Mouse (Mus musculus): ENCODE data around the gene Mapk8ip3. TPM values are rescaled to one million over a fixed set of nuclear protein-coding genes. Genes with fewer than 3 reads are reported as not detected.

The Mapk8ip3 gene
- polyA plus RNA-seq, 1 experiment: 272 TPM

DNA sequence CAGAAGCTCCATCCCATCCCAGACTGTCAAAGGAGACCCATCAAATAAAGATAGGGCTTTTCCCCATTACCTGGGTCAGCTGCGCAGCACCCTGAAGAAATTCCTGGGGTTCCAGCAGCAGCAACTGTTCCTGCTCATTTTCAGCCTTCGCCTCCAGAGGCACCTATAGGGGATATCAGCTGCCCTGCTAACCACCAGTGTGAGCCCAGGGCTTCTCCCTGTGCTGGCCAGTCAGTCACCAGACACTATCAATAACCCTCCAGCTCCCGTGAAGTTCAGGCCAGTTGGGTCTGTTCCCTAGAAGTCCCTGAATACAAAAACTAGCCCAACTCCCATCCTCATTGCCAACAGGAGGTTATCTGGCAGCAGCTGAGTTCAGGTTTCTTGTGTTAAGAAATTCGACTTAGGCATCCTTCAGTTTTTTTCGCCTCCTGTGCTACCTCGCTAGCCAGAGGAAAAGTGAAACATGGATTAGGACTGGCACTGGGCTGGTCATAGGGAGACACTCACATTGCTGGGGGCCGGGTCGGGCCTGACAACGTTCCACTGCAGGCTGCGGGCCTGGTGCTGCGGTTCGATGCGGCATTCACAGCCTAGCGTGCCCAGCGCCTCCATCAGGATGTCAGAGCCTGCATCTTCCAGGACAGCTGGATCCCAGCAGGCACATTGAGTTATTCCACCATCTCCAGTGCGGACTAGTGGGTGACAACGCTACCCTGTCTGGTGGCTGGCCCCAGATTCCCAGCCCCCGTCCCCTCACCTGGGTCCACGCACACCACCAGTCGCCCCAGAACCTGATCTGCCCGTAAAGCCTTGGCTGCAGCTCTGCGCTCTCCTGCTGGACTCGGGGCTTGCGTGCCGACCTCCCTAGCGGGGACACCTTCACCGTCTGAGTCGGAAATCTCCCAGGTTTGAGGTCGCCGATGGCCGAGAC is 42.4 kb downstream of the Mapk8ip3 start:
- 14% methylated on average over 31 of the region's 31 CpGs for WGBS
- Histone ChIP-seq H3K27me3 (ENCODE audit: control insufficient read depth, insufficient read depth, low read length) (no peaks in the 10 kb centered on the region), H3K4me1 (replicated peaks; ENCODE audit: control insufficient read depth, insufficient read depth, low read length) (peaks cover 26% of the 10 kb centered on the region), H3K36me3 (ENCODE audit: control insufficient read depth, insufficient read depth, low read length) (peaks cover 20% of the 10 kb centered on the region), H3K27ac (ENCODE audit: control insufficient read depth, insufficient read depth, low read length) (peak overlapping the region; percentile 67), H3K4me3 (ENCODE audit: control insufficient read depth, insufficient read depth, low read length) (peak overlapping the region; percentile 71)
- TF ChIP-seq CTCF (IDR thresholded peaks at IDR 0.05; ENCODE audit: borderline replicate concordance, control insufficient read depth, extremely low read depth, insufficient read depth, low read length, poor library complexity) (no peak), POLR2A (IDR thresholded peaks at IDR 0.05; ENCODE audit: control insufficient read depth, extremely low read depth, insufficient read depth, low read length, poor library complexity) (no peak)
- no peak for DNase-seq

- 96% methylated on average over 2 of the region's 2 CpGs for WGBS
- H3K4me1 ChIP-seq (replicated peaks; ENCODE audit: control insufficient read depth, insufficient read depth, low read length): peaks cover 26% of the 10 kb centered on the region
- H3K27me3 ChIP-seq (ENCODE audit: control insufficient read depth, insufficient read depth, low read length): no peaks in the 10 kb centered on the region
- H3K36me3 ChIP-seq (ENCODE audit: control insufficient read depth, insufficient read depth, low read length): peaks cover 22% of the 10 kb centered on the region
- no peak for DNase-seq
- no peak for TF ChIP-seq POLR2A (IDR thresholded peaks at IDR 0.05; ENCODE audit: control insufficient read depth, extremely low read depth, insufficient read depth, low read length, poor library complexity)
- no peak overlapping the region for H3K4me3 ChIP-seq (ENCODE audit: control insufficient read depth, insufficient read depth, low read length)
- H3K27ac ChIP-seq (ENCODE audit: control insufficient read depth, insufficient read depth, low read length): no peak overlapping the region
Observed at GRCm38 (mm10) chr17:24893276-24893675, 43.5 kb downstream of the Mapk8ip3 start.

DNA sequence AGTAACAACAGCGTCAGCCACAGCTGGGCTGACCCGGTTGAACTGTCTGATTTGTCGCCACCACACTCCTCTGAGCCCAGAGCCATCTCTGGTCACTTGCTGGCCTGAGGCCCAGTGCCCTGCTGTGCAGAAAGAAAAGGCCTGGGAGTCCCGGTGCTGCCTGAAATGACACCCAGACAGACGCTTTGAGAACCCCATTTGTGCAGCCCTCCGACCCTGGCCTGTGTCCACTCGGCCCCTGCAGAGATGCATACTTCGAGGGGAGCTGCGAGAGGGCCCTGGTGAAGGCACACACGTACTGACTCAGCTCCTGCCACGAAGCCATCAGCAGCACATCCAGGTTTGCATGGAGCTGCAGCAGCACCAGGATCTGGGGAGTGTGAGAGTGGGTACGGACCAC is 44.0 kb downstream of the Mapk8ip3 start:
- 95% methylated on average over 12 of the region's 12 CpGs for WGBS
- no peak for DNase-seq
- Histone ChIP-seq H3K4me1 (replicated peaks; ENCODE audit: control insufficient read depth, insufficient read depth, low read length) (peaks cover 27% of the 10 kb centered on the region), H3K27me3 (ENCODE audit: control insufficient read depth, insufficient read depth, low read length) (no peaks in the 10 kb centered on the region), H3K4me3 (ENCODE audit: control insufficient read depth, insufficient read depth, low read length) (no peak overlapping the region), H3K36me3 (ENCODE audit: control insufficient read depth, insufficient read depth, low read length) (peaks cover 22% of the 10 kb centered on the region), H3K27ac (ENCODE audit: control insufficient read depth, insufficient read depth, low read length) (no peak overlapping the region)
- no peak for TF ChIP-seq POLR2A (IDR thresholded peaks at IDR 0.05; ENCODE audit: control insufficient read depth, extremely low read depth, insufficient read depth, low read length, poor library complexity)
- TF ChIP-seq CTCF (IDR thresholded peaks at IDR 0.05; ENCODE audit: borderline replicate concordance, control insufficient read depth, extremely low read depth, insufficient read depth, low read length, poor library complexity): no peak

DNA sequence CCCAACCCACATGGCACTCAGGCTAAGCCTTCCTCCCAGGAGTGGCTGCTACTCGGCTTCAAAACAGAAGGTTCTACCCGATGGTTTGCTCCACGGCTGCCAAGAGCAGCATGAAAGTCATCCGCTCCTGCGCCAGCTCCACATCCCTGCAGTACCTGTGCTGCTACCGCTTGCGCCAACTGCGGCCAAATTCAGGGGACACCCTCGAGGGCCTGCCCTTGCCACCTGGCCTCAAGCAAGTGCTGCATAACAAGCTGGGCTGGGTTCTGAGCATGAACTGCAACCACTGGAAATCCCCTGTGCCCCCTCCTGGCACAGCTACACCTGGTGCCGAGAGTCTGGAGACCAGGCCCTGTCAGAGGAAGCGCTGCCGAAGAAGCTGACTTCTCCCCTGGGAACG is 45.5 kb downstream of the Mapk8ip3 start:
- 94% methylated on average over 13 of the region's 13 CpGs for WGBS
- Histone ChIP-seq H3K36me3 (ENCODE audit: control insufficient read depth, insufficient read depth, low read length) (peaks cover 22% of the 10 kb centered on the region), H3K4me1 (replicated peaks; ENCODE audit: control insufficient read depth, insufficient read depth, low read length) (peaks cover 24% of the 10 kb centered on the region)

DNA sequence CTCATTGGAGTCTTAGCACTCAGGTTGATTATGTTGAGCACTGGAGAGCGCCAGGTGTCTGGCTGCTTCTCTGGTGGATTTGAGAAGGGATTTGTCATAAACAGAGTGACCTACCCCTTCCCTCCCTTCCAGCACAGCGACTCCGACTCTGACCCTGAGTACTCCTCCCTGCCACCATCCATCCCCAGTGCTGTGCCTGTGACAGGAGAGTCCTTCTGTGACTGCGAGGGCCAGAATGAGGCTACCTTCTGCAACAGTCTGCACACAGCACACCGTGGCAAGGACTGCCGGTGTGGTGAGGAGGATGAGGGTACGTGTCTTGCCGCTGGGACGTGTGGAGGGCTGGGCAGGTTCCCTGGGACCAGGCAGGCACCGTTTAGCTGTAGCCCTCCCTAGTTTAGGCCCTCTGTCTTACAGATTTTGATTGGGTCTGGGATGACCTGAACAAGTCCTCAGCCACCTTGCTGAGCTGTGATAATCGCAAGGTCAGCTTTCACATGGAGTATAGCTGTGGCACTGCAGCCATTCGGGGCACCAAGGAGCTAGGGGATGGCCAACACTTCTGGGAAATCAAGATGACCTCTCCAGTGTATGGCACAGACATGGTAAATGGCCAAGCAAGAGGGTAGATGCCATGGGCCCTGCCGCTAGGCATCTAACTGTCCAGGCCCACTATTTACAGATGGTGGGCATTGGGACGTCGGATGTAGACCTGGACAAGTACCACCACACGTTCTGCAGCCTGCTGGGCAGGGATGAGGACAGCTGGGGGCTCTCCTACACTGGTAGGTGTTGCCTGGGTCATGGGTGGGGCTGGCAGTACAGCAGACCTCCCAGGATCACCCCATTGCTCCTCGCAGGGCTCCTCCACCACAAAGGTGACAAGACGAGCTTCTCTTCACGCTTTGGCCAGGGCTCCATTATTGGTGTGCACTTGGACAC is 46.4 kb downstream of the Mapk8ip3 start:
- peaks cover 20% of the 10 kb centered on the region for H3K4me1 ChIP-seq (replicated peaks; ENCODE audit: control insufficient read depth, insufficient read depth, low read length)
- H3K4me3 ChIP-seq (ENCODE audit: control insufficient read depth, insufficient read depth, low read length): no peak overlapping the region
- TF ChIP-seq CTCF (IDR thresholded peaks at IDR 0.05; ENCODE audit: borderline replicate concordance, control insufficient read depth, extremely low read depth, insufficient read depth, low read length, poor library complexity) (no peak), POLR2A (IDR thresholded peaks at IDR 0.05; ENCODE audit: control insufficient read depth, extremely low read depth, insufficient read depth, low read length, poor library complexity) (no peak)
- no peaks in the 10 kb centered on the region for H3K27me3 ChIP-seq (ENCODE audit: control insufficient read depth, insufficient read depth, low read length)
- peaks cover 22% of the 10 kb centered on the region for H3K36me3 ChIP-seq (ENCODE audit: control insufficient read depth, insufficient read depth, low read length)
- 96% methylated on average over 19 of the region's 19 CpGs for whole genome bisulfite sequencing
- H3K27ac ChIP-seq (ENCODE audit: control insufficient read depth, insufficient read depth, low read length): no peak overlapping the region
- no peak for DNase-seq

More for the DNA sequence above, 45.5 kb downstream of the Mapk8ip3 start:
- Histone ChIP-seq H3K4me3 (ENCODE audit: control insufficient read depth, insufficient read depth, low read length) (no peak overlapping the region), H3K27ac (ENCODE audit: control insufficient read depth, insufficient read depth, low read length) (no peak overlapping the region), H3K27me3 (ENCODE audit: control insufficient read depth, insufficient read depth, low read length) (no peaks in the 10 kb centered on the region)
- TF ChIP-seq POLR2A (IDR thresholded peaks at IDR 0.05; ENCODE audit: control insufficient read depth, extremely low read depth, insufficient read depth, low read length, poor library complexity) (no peak), CTCF (IDR thresholded peaks at IDR 0.05; ENCODE audit: borderline replicate concordance, control insufficient read depth, extremely low read depth, insufficient read depth, low read length, poor library complexity) (no peak)
- no peak for DNase-seq

DNA sequence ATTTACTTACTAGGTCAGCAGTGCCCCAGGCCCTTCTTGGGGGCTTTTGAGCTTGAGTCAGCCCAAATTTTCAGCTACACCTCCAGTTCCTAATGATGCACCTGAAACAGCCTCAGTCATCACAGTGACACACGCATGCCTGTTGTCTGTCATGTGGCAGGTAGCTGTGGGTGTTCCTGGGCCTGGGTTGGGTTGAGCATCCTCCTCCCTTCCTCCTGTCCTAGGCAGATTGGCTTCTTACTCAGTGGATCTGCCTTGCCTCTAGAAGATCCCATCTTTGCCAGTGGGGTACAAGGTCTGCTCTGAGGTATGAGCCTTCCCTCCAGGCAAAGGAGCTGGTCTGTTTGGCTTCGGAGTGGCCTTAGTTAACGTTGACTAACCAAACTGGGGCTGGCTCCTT is 47.9 kb downstream of the Mapk8ip3 start:
- no peak for DNase-seq
- no peak for TF ChIP-seq POLR2A (IDR thresholded peaks at IDR 0.05; ENCODE audit: control insufficient read depth, extremely low read depth, insufficient read depth, low read length, poor library complexity)
- TF ChIP-seq CTCF (IDR thresholded peaks at IDR 0.05; ENCODE audit: borderline replicate concordance, control insufficient read depth, extremely low read depth, insufficient read depth, low read length, poor library complexity): no peak
- Histone ChIP-seq H3K27ac (ENCODE audit: control insufficient read depth, insufficient read depth, low read length) (no peak overlapping the region), H3K4me1 (replicated peaks; ENCODE audit: control insufficient read depth, insufficient read depth, low read length) (peaks cover 16% of the 10 kb centered on the region), H3K27me3 (ENCODE audit: control insufficient read depth, insufficient read depth, low read length) (no peaks in the 10 kb centered on the region), H3K4me3 (ENCODE audit: control insufficient read depth, insufficient read depth, low read length) (no peak overlapping the region), H3K36me3 (ENCODE audit: control insufficient read depth, insufficient read depth, low read length) (peaks cover 22% of the 10 kb centered on the region)
- 99% methylated on average over 3 of the region's 3 CpGs for WGBS
